Mouse (Mus musculus): ENCODE measurements around the gene Gnb2.

GRCm38 (mm10) chr5:137539291-137539801, 6.0 kb upstream of the Gnb2 start:
- TF ChIP-seq CTCF (IDR thresholded peaks at IDR 0.05) (no peak), EP300 (IDR thresholded peaks at IDR 0.05) (no peak)

Measured in lung, postnatal 0 days (tissue).